Mouse (Mus musculus): ENCODE results near the gene H2afy. TPM values are rescaled to one million over a fixed set of nuclear protein-coding genes. Genes with fewer than 3 reads are reported as not detected.
A peak's percentile ranks its signal among the peaks of the same experiment; 100 is the strongest.
"Not testable (repeated sequence)": the region's sequence is repeated elsewhere in the genome, so short reads cannot be mapped to it uniquely, and the experiment has no call there.

The H2afy gene
- polyA plus RNA-seq, 1 experiment: 331 TPM

- no peaks in the 10 kb centered on the region for H3K36me3 ChIP-seq (replicated peaks; ENCODE audit: low read length)
- peaks cover 33% of the 10 kb centered on the region for H3K27me3 ChIP-seq (replicated peaks)
- no peak overlapping the region for H3K4me3 ChIP-seq (replicated peaks)
- no peaks in the 10 kb centered on the region for H3K4me1 ChIP-seq
- TF ChIP-seq GATA1 (IDR thresholded peaks at IDR 0.05; ENCODE audit: borderline replicate concordance, low read length): no peak
- no peak for TF ChIP-seq FLI1 (IDR thresholded peaks at IDR 0.05; ENCODE audit: low read length)
- H3K9me3 ChIP-seq: no peaks in the 10 kb centered on the region; the same call in 1 of the 2 replicates
Observed at GRCm38 (mm10) chr13:56029006-56029405, 107.2 kb downstream of the H2afy start.

DNA sequence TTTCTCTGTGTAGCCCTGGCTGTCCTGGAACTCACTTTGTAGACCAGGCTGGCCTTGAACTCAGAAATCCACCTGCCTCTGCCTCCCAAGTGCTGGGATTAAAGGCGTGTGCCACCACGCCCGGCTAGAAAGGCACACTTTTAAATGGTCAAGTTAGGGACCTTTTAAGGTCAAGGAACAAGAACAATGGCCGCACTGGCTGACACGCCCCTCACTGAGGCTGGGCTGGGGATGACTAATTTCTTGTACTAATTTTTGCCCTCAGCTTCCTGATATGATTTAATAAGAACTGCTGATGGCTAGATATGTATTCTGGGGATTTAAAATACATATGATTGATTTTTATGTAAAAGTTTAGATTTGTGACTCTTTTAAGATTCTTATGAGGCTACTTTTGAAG is 108.2 kb downstream of the H2afy start:
- H3K36me3 ChIP-seq (replicated peaks; ENCODE audit: low read length); H3K9me3 ChIP-seq; H3K4me3 ChIP-seq (replicated peaks); H3K4me1 ChIP-seq: not testable (repeated sequence)
- H3K27me3 ChIP-seq (replicated peaks): peaks cover 37% of the 10 kb centered on the region

DNA sequence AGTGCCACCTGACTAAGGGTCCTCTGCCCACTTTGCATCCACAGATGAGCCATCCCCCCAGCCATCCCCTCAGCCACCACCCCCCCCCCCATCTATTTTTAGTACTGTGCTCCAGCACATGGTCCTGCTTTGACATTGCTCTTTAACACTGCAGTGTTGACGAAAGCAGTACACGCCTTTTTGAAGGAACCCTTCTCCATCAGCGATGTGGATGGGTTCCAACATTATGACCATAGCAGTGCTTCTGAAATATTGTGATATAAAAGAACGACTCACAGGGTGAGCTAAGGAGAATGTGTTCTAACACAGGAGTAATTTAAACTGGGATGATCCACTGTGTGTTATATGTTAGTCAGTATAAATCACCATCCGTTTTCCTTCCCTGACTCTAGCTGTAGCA is 109.5 kb downstream of the H2afy start:
- no peaks in the 10 kb centered on the region for H3K9me3 ChIP-seq
- TF ChIP-seq GATA1 (IDR thresholded peaks at IDR 0.05; ENCODE audit: borderline replicate concordance, low read length) (no peak), FLI1 (IDR thresholded peaks at IDR 0.05; ENCODE audit: low read length) (no peak)
- H3K4me1 ChIP-seq: peaks cover under 1% of the 10 kb centered on the region; the same call in 1 of the 2 replicates
- no peak overlapping the region for H3K4me3 ChIP-seq (replicated peaks)
- H3K36me3 ChIP-seq (replicated peaks; ENCODE audit: low read length): no peaks in the 10 kb centered on the region
- peaks cover 34% of the 10 kb centered on the region for H3K27me3 ChIP-seq (replicated peaks)

DNA sequence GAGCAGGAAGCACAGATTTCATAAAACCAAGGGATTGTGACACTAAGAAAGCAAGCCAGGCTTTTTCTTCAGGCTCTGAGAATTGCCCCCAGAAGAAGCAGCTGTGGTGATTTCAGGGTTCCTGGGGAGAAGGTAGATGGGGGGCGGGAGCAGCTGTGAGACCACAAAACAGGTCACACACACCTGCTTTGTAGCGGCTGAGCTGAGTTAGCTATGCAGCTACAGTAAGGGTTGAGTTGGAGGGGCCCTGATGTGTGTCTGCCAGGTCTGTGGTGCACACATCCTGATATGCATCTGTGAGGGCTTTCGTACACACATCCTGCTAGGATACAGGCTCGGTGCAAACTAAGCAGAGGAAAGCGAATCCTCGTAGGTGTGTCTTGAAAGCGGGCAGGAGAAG is 110.1 kb downstream of the H2afy start:
- peaks cover 5% of the 10 kb centered on the region; the same call in 1 of the 2 replicates for H3K4me1 ChIP-seq

GRCm38 (mm10) chr13:56025027-56025410 is 111.1 kb downstream of the H2afy start:
- Histone ChIP-seq H3K36me3 (replicated peaks; ENCODE audit: low read length) (no peaks in the 10 kb centered on the region), H3K27me3 (replicated peaks) (peaks cover 32% of the 10 kb centered on the region), H3K4me3 (replicated peaks) (peak overlapping the region; percentile 77), H3K4me1 (peaks cover 5% of the 10 kb centered on the region; the same call in 1 of the 2 replicates), H3K9me3 (no peaks in the 10 kb centered on the region)
- TF ChIP-seq GATA1 (IDR thresholded peaks at IDR 0.05; ENCODE audit: borderline replicate concordance, low read length): no peak
- TF ChIP-seq FLI1 (IDR thresholded peaks at IDR 0.05; ENCODE audit: low read length): no peak

More for the DNA sequence above, 110.1 kb downstream of the H2afy start:
- Histone ChIP-seq H3K9me3 (no peaks in the 10 kb centered on the region), H3K27me3 (replicated peaks) (peaks cover 38% of the 10 kb centered on the region), H3K36me3 (replicated peaks; ENCODE audit: low read length) (no peaks in the 10 kb centered on the region), H3K4me3 (replicated peaks) (no peak overlapping the region)
- no peak for TF ChIP-seq FLI1 (IDR thresholded peaks at IDR 0.05; ENCODE audit: low read length)
- no peak for TF ChIP-seq GATA1 (IDR thresholded peaks at IDR 0.05; ENCODE audit: borderline replicate concordance, low read length)

GRCm38 (mm10) chr13:56024410-56025026 is 111.6 kb downstream of the H2afy start:
- H3K36me3 ChIP-seq (replicated peaks; ENCODE audit: low read length): no peaks in the 10 kb centered on the region
- peaks cover 29% of the 10 kb centered on the region for H3K27me3 ChIP-seq (replicated peaks)
- peak overlapping the region; percentile 77 for H3K4me3 ChIP-seq (replicated peaks)
- no peaks in the 10 kb centered on the region for H3K9me3 ChIP-seq
- H3K4me1 ChIP-seq: peaks cover 5% of the 10 kb centered on the region; the same call in 1 of the 2 replicates
- TF ChIP-seq GATA1 (IDR thresholded peaks at IDR 0.05; ENCODE audit: borderline replicate concordance, low read length) (no peak), FLI1 (IDR thresholded peaks at IDR 0.05; ENCODE audit: low read length) (no peak)

Other genes with a start within 250 kb of the H2afy start
- 3.1 and 6.6 TPM in 2 replicates for gene Tifab, start 42.5 kb upstream of the H2afy start, polyA plus RNA-seq (2012; ENCODE audit: insufficient read depth, low replicate concordance)
- gene Neurog1, start 115.8 kb upstream of the H2afy start, polyA plus RNA-seq (2012; ENCODE audit: insufficient read depth, low replicate concordance): not detected in 2 replicates
- 1.7 TPM in 1 of 2 replicates, not detected in the other for gene Cxcl14, start 160.2 kb upstream of the H2afy start, polyA plus RNA-seq (2012; ENCODE audit: insufficient read depth, low replicate concordance)

All from megakaryocyte, embryonic 14.5 days (primary cell).